Mouse (Mus musculus) forebrain, embryonic 10.5 days (tissue): ENCODE measurements at regions not wholly inside any gene's neighbourhood (a gene's known extent, or its start where the extent isn't known, plus 50 kb on each side); places are given as distances from the start of the nearest gene placed in this dataset.

Source experiments
- DNase-seq: peaks from one replicate; pipeline ENCODE4 v3.0.0-alpha.2; 2017; ENCODE audit warnings: low spot score; ENCODE audit errors: extremely low spot score
- H3K27ac ChIP-seq: fragments of 300-500 bp; sonication (generic); 2 replicates; pipeline ENCODE4 v1.5.1; 2016; ENCODE audit warnings: mild to moderate bottlenecking
- H3K27me3 ChIP-seq: fragments of 300-500 bp; sonication (generic); 2 replicates; pipeline ENCODE4 v1.6.1; 2016; ENCODE audit warnings: mild to moderate bottlenecking; ENCODE audit not compliant: poor library complexity, severe bottlenecking
- H3K36me3 ChIP-seq: fragments of 300-500 bp; sonication (generic); replicated peaks from 2 replicates; pipeline ENCODE4 v1.6.1; 2016; ENCODE audit warnings: mild to moderate bottlenecking, moderate library complexity
- H3K4me1 ChIP-seq: fragments of 300-500 bp; sonication (generic); 2 replicates; pipeline ENCODE4 v1.6.1; 2016
- H3K4me3 ChIP-seq: fragments of 300-500 bp; sonication (generic); 2 replicates; pipeline ENCODE4 v1.5.1; 2016; ENCODE audit warnings: mild to moderate bottlenecking, moderate library complexity
- H3K9me3 ChIP-seq: fragments of 300-500 bp; sonication (generic); 2 replicates; pipeline ENCODE4 v1.6.1; 2016; ENCODE audit warnings: mild to moderate bottlenecking, moderate library complexity
- WGBS: fragments of 180-500 bp; shearing (Covaris S2); methylation state at CpG from one replicate; pipeline ENCODE4 v1.1.7; 2016; 5-methylcytosine and 5-hydroxymethylcytosine counted together

DNA sequence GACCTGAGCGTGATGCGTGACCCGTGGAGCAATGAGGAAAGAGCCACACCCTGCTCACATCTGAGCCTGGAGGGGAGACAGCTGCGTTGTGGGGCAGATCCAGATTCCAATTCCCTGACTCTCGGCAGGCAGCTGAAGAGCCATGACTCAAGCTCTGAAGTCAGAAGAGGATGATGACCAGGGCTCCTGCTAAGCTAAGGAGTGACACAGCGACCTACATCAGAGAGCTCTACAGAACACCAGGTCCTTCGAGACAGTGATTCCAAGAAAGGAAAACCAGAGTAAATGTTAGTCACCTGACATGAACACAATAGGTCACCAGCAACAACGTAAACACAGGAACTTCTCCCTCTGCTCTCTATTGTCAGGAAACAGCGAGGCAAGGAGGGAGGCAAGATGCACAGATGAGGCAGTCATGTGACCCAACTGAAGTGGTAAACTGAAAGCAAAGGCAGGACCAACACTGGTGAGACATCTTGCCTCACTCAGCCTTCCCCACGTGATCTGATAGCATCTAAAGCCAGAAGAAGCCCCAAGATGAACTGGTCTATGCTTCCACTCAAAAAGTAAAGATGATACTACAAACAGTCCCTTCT lies 444.2 kb upstream of the Gm19410 start:
- Histone ChIP-seq H3K4me1 (no peaks in the 10 kb centered on the region), H3K9me3 (no peaks in the 10 kb centered on the region), H3K4me3 (no peak overlapping the region), H3K27me3 (no peaks in the 10 kb centered on the region), H3K27ac (no peak overlapping the region), H3K36me3 (no peaks in the 10 kb centered on the region)
- 82% methylated on average over 10 of the region's 10 CpGs for whole genome bisulfite sequencing
- DNase-seq: no peak

DNA sequence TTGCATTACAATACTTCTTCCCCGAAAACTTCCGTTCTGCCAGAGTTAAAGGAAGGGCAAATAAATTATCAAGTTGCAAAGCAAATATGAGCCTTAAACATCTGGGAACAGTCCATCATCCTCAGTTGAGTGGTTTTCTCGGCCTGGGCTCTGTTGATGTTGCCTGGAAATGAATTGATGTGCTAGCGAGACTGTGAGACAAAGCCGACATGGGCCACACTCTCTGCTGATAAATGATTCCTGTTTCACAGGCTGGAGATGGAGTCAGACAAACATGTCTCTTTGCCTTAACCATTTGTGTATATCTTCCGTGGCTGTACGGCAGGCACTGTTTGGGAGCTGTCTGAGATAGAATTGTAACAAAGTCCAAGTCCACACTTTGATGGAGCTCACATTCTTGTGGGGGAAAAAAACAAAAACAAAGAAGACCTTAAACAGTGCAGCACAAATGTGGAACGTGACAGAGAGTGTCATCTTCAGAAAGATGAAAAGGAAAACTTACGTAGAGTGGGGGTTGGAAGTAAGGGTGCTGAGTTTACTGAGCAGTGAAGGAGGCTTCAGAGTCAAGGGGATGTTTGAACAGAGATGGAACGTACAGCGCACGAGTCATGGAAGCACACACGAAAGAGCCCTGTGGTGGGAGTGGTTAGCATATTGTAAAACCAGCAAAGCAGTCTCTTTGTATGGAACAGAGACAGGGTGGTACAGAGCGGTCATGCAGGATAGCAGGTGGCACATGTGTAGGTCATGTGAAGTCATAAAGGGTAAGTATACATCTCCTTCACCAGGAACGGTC lies 442.2 kb upstream of the Gm19410 start:
- DNase-seq: no peak

More for the DNA sequence above, 442.2 kb upstream of the Gm19410 start:
- Histone ChIP-seq H3K27ac (no peak overlapping the region), H3K4me3 (no peak overlapping the region), H3K27me3 (no peaks in the 10 kb centered on the region), H3K4me1 (no peaks in the 10 kb centered on the region), H3K9me3 (no peaks in the 10 kb centered on the region), H3K36me3 (no peaks in the 10 kb centered on the region)
- 92% methylated on average over 15 of the region's 15 CpGs for WGBS
